Mouse (Mus musculus) cerebellum, adult 2 months (tissue): ENCODE measurements around the gene Samhd1.

Source experiments
- CTCF ChIP-seq: fragments of 200-500 bp; IDR thresholded peaks from 2 replicates; pipeline ENCODE4 v1.5.1; 2011; ENCODE audit warnings: low read depth, mild to moderate bottlenecking, control low read depth, low read length, moderate library complexity, borderline replicate concordance; ENCODE audit not compliant: insufficient read depth
- POLR2A ChIP-seq: fragments of 200-500 bp; IDR thresholded peaks from 2 replicates; pipeline ENCODE4 v1.6.1; 2011; ENCODE audit warnings: low read length, control low read depth, borderline replicate concordance; ENCODE audit not compliant: insufficient read depth

- TF ChIP-seq CTCF (no peak), POLR2A (no peak)
Observed at GRCm38 (mm10) chr2:157100319-157100605, 34.8 kb downstream of the Samhd1 start.
